Mouse (Mus musculus): Measurements from ENCODE around the gene Gm43951. TPM values are rescaled to one million over a fixed set of nuclear protein-coding genes. Genes with fewer than 3 reads are reported as not detected.

Gene Gm43951
- polyA plus RNA-seq, 1 experiment from 2014 or later: 0.16 TPM

GRCm38 (mm10) chr11:72224865-72225264 lies 18.2 kb upstream of the Gm43951 start:
- H3K9me3 ChIP-seq: no peaks in the 10 kb centered on the region
- WGBS: 18% methylated on average over 5 of the region's 5 CpGs
- no peak overlapping the region for H3K4me2 ChIP-seq
- H3K4me3 ChIP-seq: no peak overlapping the region
- H3K4me1 ChIP-seq: peaks cover 4% of the 10 kb centered on the region
- ATAC-seq (ENCODE audit: extremely low read depth, insufficient number of reproducible peaks, low FRiP score, low TSS enrichment): no peak
- no peak overlapping the region for H3K27ac ChIP-seq (replicated peaks)
- no peak overlapping the region for H3K9ac ChIP-seq
- H3K36me3 ChIP-seq: no peaks in the 10 kb centered on the region
- peaks cover 24% of the 10 kb centered on the region; the same call in 1 of the 2 replicates for H3K27me3 ChIP-seq (replicated peaks)

- no peak overlapping the region for H3K27ac ChIP-seq (replicated peaks)
- no peak overlapping the region for H3K4me3 ChIP-seq
- peaks cover 4% of the 10 kb centered on the region for H3K4me1 ChIP-seq
- no peaks in the 10 kb centered on the region for H3K36me3 ChIP-seq
- ATAC-seq (ENCODE audit: extremely low read depth, insufficient number of reproducible peaks, low FRiP score, low TSS enrichment): no peak
- WGBS: 67% methylated on average over 4 of the region's 4 CpGs
- H3K9ac ChIP-seq: no peak overlapping the region
- peaks cover 10% of the 10 kb centered on the region; the same call in 1 of the 2 replicates for H3K27me3 ChIP-seq (replicated peaks)
- H3K4me2 ChIP-seq: no peak overlapping the region
- no peaks in the 10 kb centered on the region for H3K9me3 ChIP-seq
Measured at GRCm38 (mm10) chr11:72223414-72223813, 16.8 kb upstream of the Gm43951 start.

DNA sequence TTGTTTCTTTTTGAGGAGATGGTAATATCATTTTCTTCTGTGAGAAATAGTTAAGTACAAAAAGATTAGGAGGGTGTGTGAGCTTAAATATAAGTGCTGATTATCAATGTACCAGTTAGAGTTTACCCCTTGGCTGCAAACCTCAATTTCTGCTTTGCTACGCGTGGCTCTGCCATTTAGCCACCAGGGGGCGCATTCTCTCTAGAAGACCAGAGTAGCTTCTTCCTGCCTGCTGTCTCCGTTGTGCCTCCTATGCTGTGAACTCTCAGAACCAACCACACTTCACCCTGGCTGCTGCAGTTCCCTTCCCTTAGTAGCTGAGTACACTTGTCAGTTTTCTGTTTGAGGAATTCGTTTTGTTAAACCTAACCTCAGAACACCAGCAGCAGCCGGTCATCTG lies 14.6 kb upstream of the Gm43951 start:
- H3K27ac ChIP-seq (replicated peaks): no peak overlapping the region
- no peaks in the 10 kb centered on the region for H3K9me3 ChIP-seq
- H3K4me3 ChIP-seq: no peak overlapping the region
- H3K4me1 ChIP-seq: peaks cover 4% of the 10 kb centered on the region
- no peak overlapping the region for H3K4me2 ChIP-seq
- no peak for ATAC-seq (ENCODE audit: extremely low read depth, insufficient number of reproducible peaks, low FRiP score, low TSS enrichment)
- WGBS: 12% methylated on average over 6 of the region's 6 CpGs
- no peaks in the 10 kb centered on the region for H3K36me3 ChIP-seq
- H3K9ac ChIP-seq: no peak overlapping the region
- no peaks in the 10 kb centered on the region for H3K27me3 ChIP-seq (replicated peaks)

- no peak overlapping the region for H3K4me3 ChIP-seq
- 78% methylated on average over 5 of the region's 5 CpGs for WGBS
- H3K27ac ChIP-seq (replicated peaks): no peak overlapping the region
- no peak overlapping the region for H3K9ac ChIP-seq
- H3K9me3 ChIP-seq: no peaks in the 10 kb centered on the region
- no peaks in the 10 kb centered on the region for H3K27me3 ChIP-seq (replicated peaks)
- no peak for ATAC-seq (ENCODE audit: extremely low read depth, insufficient number of reproducible peaks, low FRiP score, low TSS enrichment)
- H3K36me3 ChIP-seq: peaks cover 11% of the 10 kb centered on the region
- H3K4me2 ChIP-seq: no peak overlapping the region
- H3K4me1 ChIP-seq: peaks cover 11% of the 10 kb centered on the region; the same call in 1 of the 2 replicates
Measured at GRCm38 (mm10) chr11:72217116-72217515, 10.5 kb upstream of the Gm43951 start.

DNA sequence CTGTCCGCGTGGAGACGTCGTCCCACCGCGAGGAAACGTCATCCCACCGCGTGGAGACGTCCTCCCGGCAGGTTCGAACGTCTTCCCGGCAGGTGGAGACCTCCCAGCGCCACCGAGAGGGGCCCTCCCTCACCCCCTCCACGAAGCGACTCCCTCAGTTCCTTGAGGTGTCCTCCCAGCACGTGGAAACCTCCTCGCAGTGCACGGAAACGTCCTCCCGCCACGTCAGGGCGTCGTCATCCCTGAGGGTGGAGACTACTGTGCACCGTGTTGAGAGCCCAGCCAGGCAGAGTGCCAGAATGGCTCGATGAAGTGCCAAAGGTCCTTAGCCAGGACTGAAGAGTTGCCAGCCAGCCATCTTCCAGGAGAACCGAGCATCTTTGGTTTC lies 8.8 kb upstream of the Gm43951 start, which contains the start of gene Med31:
Gene Med31, minus strand, starts transcription at position 183 of the 388 bp plus-strand sequence.
- WGBS: 2% methylated on average over 29 of the region's 29 CpGs
- Histone ChIP-seq H3K4me3 (peak within 1 kb of the TSS; percentile 88), H3K4me2 (peak within 1 kb of the TSS; percentile 98), H3K4me1 (peaks cover 11% of the 10 kb centered on the region; the same call in 1 of the 2 replicates), H3K9me3 (no peaks in the 10 kb centered on the region), H3K9ac (peak within 1 kb of the TSS; percentile 91), H3K27ac (replicated peaks) (peak within 1 kb of the TSS; percentile 76), H3K27me3 (replicated peaks) (no peaks in the 10 kb centered on the region), H3K36me3 (peaks cover 28% of the 10 kb centered on the region)
- ATAC-seq (ENCODE audit: extremely low read depth, insufficient number of reproducible peaks, low FRiP score, low TSS enrichment): peak; percentile 64

GRCm38 (mm10) chr11:72214591-72215409 lies 8.2 kb upstream of the Gm43951 start:
- under 1% methylated on average over 51 of the region's 51 CpGs for WGBS
- Histone ChIP-seq H3K4me3 (peak overlapping the region; percentile 88), H3K9me3 (no peaks in the 10 kb centered on the region), H3K4me1 (peaks cover 11% of the 10 kb centered on the region; the same call in 1 of the 2 replicates), H3K36me3 (peaks cover 34% of the 10 kb centered on the region), H3K27me3 (replicated peaks) (no peaks in the 10 kb centered on the region), H3K4me2 (peak overlapping the region; percentile 98), H3K27ac (replicated peaks) (peak overlapping the region; percentile 76), H3K9ac (peak overlapping the region; percentile 91)
- peak; percentile 88 for ATAC-seq (ENCODE audit: extremely low read depth, insufficient number of reproducible peaks, low FRiP score, low TSS enrichment)

DNA sequence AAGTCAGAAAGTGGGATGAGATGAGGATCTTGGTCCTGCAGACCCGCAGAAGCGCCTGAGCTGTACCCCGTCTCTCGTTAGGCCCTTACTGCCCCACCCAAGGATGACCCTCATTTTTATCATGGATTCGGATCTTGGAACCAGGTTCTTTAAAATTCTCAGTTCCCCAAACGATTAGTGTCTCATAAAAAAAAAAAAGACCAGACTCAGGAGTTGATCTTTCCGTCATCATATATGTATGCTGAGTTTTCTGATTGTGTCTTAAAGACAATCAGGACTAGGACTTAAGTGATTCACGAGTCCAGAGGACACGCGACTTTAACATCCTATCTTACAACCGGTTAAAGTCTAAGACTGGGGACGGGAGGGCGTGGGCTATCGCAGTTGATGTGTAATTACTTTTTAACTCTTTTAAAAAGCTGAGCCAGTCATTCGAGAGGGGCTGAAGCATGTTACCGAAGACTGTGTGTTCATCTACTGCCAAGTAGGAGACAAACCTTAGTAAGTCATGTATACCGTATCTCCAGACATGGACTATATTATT lies 1.3 kb upstream of the Gm43951 start:
- WGBS: 12% methylated on average over 17 of the region's 17 CpGs
- Histone ChIP-seq H3K27me3 (replicated peaks) (no peaks in the 10 kb centered on the region), H3K9ac (peak overlapping the region; percentile 93), H3K4me3 (peak overlapping the region; percentile 91), H3K27ac (replicated peaks) (peak overlapping the region; percentile 50; the same call in 1 of the 2 replicates), H3K4me1 (peaks cover 17% of the 10 kb centered on the region), H3K36me3 (peaks cover 39% of the 10 kb centered on the region), H3K9me3 (no peaks in the 10 kb centered on the region), H3K4me2 (peak overlapping the region; percentile 94)
- ATAC-seq (ENCODE audit: extremely low read depth, insufficient number of reproducible peaks, low FRiP score, low TSS enrichment): no peak

- Histone ChIP-seq H3K9me3 (no peaks in the 10 kb centered on the region), H3K27me3 (replicated peaks) (no peaks in the 10 kb centered on the region), H3K36me3 (peaks cover 35% of the 10 kb centered on the region), H3K4me1 (peaks cover 17% of the 10 kb centered on the region), H3K27ac (replicated peaks) (peak within 1 kb of the TSS; percentile 50; the same call in 1 of the 2 replicates), H3K4me2 (peak within 1 kb of the TSS; percentile 94), H3K9ac (peak within 1 kb of the TSS; percentile 93), H3K4me3 (peak within 1 kb of the TSS; percentile 91)
- ATAC-seq (ENCODE audit: extremely low read depth, insufficient number of reproducible peaks, low FRiP score, low TSS enrichment): peak; percentile 87
- WGBS: under 1% methylated on average over 42 of the region's 42 CpGs
Measured at GRCm38 (mm10) chr11:72207204-72207833, 679 bp upstream of the Gm43951 start, which contains the start of the genes 4933427D14Rik and Txndc17. Gene 4933427D14Rik (minus strand): TSS chr11:72207459. Gene Txndc17 (plus strand): TSS chr11:72207547.

GRCm38 (mm10) chr11:72205256-72205655 lies 1.4 kb downstream of the Gm43951 start:
- H3K27ac ChIP-seq (replicated peaks): no peak overlapping the region
- peaks cover 17% of the 10 kb centered on the region for H3K4me1 ChIP-seq
- H3K27me3 ChIP-seq (replicated peaks): no peaks in the 10 kb centered on the region
- 81% methylated on average over 6 of the region's 6 CpGs for WGBS
- H3K9me3 ChIP-seq: no peaks in the 10 kb centered on the region
- H3K4me2 ChIP-seq: peak overlapping the region; percentile 94; the same call in 1 of the 2 replicates
- ATAC-seq (ENCODE audit: extremely low read depth, insufficient number of reproducible peaks, low FRiP score, low TSS enrichment): no peak
- peak overlapping the region; percentile 91; the same call in 1 of the 2 replicates for H3K4me3 ChIP-seq
- peak overlapping the region; percentile 93; the same call in 1 of the 2 replicates for H3K9ac ChIP-seq
- H3K36me3 ChIP-seq: peaks cover 29% of the 10 kb centered on the region

DNA sequence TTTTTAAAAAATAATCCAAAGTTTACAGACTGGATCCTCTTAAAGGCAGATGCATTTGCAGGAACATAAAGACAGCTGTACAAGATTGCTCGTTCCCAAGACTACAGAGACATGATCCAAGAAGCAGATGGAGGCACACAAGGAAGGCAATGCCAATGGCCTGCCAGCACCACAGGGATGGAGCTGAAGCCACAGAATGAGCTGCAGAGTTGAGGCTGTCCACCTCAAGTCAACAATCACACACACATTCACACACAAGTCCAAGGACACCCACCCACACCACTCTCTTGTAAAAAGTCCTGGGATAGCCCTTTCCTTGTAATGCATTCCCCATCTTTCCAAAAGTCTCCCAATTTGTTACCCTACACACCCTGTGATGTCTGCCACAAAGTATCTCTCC lies 3.2 kb downstream of the Gm43951 start:
- H3K9me3 ChIP-seq: no peaks in the 10 kb centered on the region
- H3K4me3 ChIP-seq: no peak overlapping the region
- no peak overlapping the region for H3K9ac ChIP-seq
- 81% methylated on average over 1 of the region's 1 CpGs for WGBS
- H3K4me1 ChIP-seq: peaks cover 17% of the 10 kb centered on the region
- H3K36me3 ChIP-seq: peaks cover 24% of the 10 kb centered on the region
- no peak overlapping the region for H3K27ac ChIP-seq (replicated peaks)
- H3K4me2 ChIP-seq: no peak overlapping the region
- H3K27me3 ChIP-seq (replicated peaks): no peaks in the 10 kb centered on the region
- no peak for ATAC-seq (ENCODE audit: extremely low read depth, insufficient number of reproducible peaks, low FRiP score, low TSS enrichment)

- Histone ChIP-seq H3K27ac (replicated peaks) (peak overlapping the region; percentile 61; the same call in 1 of the 2 replicates), H3K36me3 (peaks cover 58% of the 10 kb centered on the region), H3K27me3 (replicated peaks) (no peaks in the 10 kb centered on the region), H3K4me3 (no peak overlapping the region), H3K9ac (no peak overlapping the region; the same call in 1 of the 2 replicates), H3K9me3 (no peaks in the 10 kb centered on the region), H3K4me1 (peaks cover 6% of the 10 kb centered on the region; the same call in 1 of the 2 replicates), H3K4me2 (no peak overlapping the region)
- 80% methylated on average over 8 of the region's 8 CpGs for WGBS
- ATAC-seq (ENCODE audit: extremely low read depth, insufficient number of reproducible peaks, low FRiP score, low TSS enrichment): no peak
Measured at GRCm38 (mm10) chr11:72196506-72196905, 10.1 kb downstream of the Gm43951 start.
